Mouse (Mus musculus): Measurements from ENCODE around the gene Cdcp1.

- no peak for TF ChIP-seq CTCF (IDR thresholded peaks at IDR 0.05; ENCODE audit: control insufficient read depth, insufficient read depth, insufficient read length)
- no peak for TF ChIP-seq MYOG (IDR thresholded peaks at IDR 0.05; ENCODE audit: control insufficient read depth, extremely low read depth, insufficient read length)
- TF ChIP-seq MAX (IDR thresholded peaks at IDR 0.05): no peak
- no peak for TF ChIP-seq CEBPB (IDR thresholded peaks at IDR 0.05; ENCODE audit: low read depth)
Observed at GRCm38 (mm10) chr9:123206526-123206925, 9.3 kb downstream of the Cdcp1 start.

Measured in C2C12 (cell line).